Mouse (Mus musculus): ENCODE results near the gene Dclre1a. TPM values are rescaled to one million over a fixed set of nuclear protein-coding genes. Genes with fewer than 3 reads are reported as not detected.
"Not testable (repeated sequence)": the region's sequence is repeated elsewhere in the genome, so short reads cannot be mapped to it uniquely, and the experiment has no call there.

Gene Dclre1a
- polyA plus RNA-seq, 1 experiment from 2014 or later = 17.7 TPM

DNA sequence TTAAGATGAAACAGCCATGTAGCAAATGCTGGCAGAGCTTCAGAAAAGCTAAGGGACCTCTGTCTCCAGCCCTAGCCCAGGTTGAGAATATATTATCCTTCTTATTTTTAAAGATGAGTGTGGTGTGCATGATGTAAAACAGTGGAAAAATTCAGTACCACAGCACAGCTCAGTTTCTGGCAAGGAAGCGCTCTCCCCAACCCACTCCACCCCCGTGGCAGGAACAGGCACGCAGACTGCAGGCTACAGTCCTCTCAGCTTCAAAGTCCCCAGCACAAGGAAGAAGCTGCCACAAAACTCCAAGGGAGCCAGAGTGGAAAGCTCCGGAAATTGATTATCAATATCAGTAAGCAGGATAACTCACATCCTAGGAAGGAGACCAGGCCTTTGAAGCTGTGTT lies 36.8 kb downstream of the Dclre1a start:
- not testable (repeated sequence) for H3K4me3 ChIP-seq (ENCODE audit: low read length); H3K36me3 ChIP-seq (ENCODE audit: control insufficient read depth, insufficient read depth, low read length); H3K27me3 ChIP-seq (ENCODE audit: control insufficient read depth, insufficient read depth, low read depth, low read length); H3K27ac ChIP-seq (ENCODE audit: low read length); H3K4me2 ChIP-seq (ENCODE audit: low read depth, low read length); H3K4me1 ChIP-seq (replicated peaks; ENCODE audit: control insufficient read depth, insufficient read depth, low read length); H3K9me3 ChIP-seq (ENCODE audit: control insufficient read depth, low read length); H3K9ac ChIP-seq (ENCODE audit: low read length)
- WGBS = no CpG with 5 or more reads among the region's 4 CpGs
- ATAC-seq (ENCODE audit: low read depth) = peak; percentile 71

DNA sequence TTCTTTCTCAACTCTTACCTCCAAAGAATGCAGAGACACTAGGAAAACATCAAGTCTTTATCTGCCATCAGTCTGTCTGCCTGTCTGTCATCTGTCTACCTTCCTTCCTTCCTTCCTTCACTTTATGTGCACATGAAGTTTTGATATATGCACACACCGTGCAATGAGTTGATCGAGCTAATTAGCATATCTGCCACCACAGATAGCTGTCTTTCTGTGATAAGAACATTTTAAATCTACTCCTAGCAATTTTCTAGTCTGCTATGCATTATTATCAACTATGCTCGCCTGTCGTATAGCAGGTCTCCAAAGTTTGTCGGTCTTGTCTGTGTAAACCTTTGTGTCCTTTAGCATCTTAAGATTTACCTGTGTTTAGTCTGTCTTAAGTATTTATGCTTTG lies 44.5 kb downstream of the Dclre1a start:
- H3K9ac ChIP-seq (ENCODE audit: low read length); ATAC-seq (ENCODE audit: low read depth); H3K27me3 ChIP-seq (ENCODE audit: control insufficient read depth, insufficient read depth, low read depth, low read length); H3K36me3 ChIP-seq (ENCODE audit: control insufficient read depth, insufficient read depth, low read length); H3K4me3 ChIP-seq (ENCODE audit: low read length); H3K4me2 ChIP-seq (ENCODE audit: low read depth, low read length); H3K9me3 ChIP-seq (ENCODE audit: control insufficient read depth, low read length); H3K27ac ChIP-seq (ENCODE audit: low read length); H3K4me1 ChIP-seq (replicated peaks; ENCODE audit: control insufficient read depth, insufficient read depth, low read length): not testable (repeated sequence)
- no CpG with 5 or more reads among the region's 5 CpGs for WGBS

DNA sequence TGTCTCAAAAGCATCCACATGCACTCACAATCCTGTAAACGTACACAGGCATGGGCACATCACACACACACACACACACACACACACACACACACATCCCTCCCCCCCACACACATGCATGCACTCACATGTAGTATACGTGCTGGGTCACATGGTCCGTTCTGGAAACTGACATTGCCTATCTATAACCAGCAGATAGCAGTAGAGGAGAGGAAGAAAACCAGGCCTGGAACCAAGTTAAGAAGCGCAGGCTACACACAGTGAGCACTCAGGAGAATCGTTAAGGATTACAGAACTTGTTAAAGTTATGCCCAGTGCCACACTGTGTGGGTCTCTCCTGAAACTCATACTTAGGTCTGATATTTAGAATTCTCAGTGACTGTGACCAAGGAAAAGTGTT lies 45.0 kb downstream of the Dclre1a start:
- H3K9me3 ChIP-seq (ENCODE audit: control insufficient read depth, low read length); ATAC-seq (ENCODE audit: low read depth); H3K9ac ChIP-seq (ENCODE audit: low read length); H3K36me3 ChIP-seq (ENCODE audit: control insufficient read depth, insufficient read depth, low read length); H3K27ac ChIP-seq (ENCODE audit: low read length); H3K4me2 ChIP-seq (ENCODE audit: low read depth, low read length); H3K27me3 ChIP-seq (ENCODE audit: control insufficient read depth, insufficient read depth, low read depth, low read length); H3K4me3 ChIP-seq (ENCODE audit: low read length); H3K4me1 ChIP-seq (replicated peaks; ENCODE audit: control insufficient read depth, insufficient read depth, low read length): not testable (repeated sequence)
- WGBS = no CpG with 5 or more reads among the region's 5 CpGs

GRCm38 (mm10) chr19:56494157-56494556 lies 53.9 kb downstream of the Dclre1a start:
- not testable (repeated sequence) for H3K4me2 ChIP-seq (ENCODE audit: low read depth, low read length); H3K9ac ChIP-seq (ENCODE audit: low read length); H3K4me3 ChIP-seq (ENCODE audit: low read length); H3K36me3 ChIP-seq (ENCODE audit: control insufficient read depth, insufficient read depth, low read length); H3K27me3 ChIP-seq (ENCODE audit: control insufficient read depth, insufficient read depth, low read depth, low read length); H3K9me3 ChIP-seq (ENCODE audit: control insufficient read depth, low read length); H3K27ac ChIP-seq (ENCODE audit: low read length); H3K4me1 ChIP-seq (replicated peaks; ENCODE audit: control insufficient read depth, insufficient read depth, low read length)
- WGBS = no CpG with 5 or more reads among the region's 2 CpGs
- ATAC-seq (ENCODE audit: low read depth) = peak; percentile 54; the same call in 1 of the 2 replicates

DNA sequence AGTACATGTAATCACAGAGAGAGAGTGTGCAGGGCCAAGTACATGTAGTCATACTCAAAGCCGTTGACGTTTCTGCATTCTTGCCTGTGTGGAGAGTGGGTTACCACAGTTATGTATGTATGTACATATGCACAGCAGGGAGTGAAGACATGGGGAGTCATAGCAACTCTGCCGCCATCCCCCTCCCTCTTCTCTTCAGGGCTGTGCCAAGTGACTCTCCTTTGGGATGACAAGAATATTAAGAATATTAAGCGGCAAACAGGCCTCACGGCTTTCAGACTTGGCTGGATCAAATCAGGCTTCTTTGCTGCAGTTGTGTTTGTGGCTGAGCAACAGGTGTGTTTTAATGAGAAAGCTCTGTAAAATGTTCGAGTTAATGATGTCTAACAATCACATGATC lies 58.4 kb downstream of the Dclre1a start:
- H3K27me3 ChIP-seq (ENCODE audit: control insufficient read depth, insufficient read depth, low read depth, low read length) = no peaks in the 10 kb centered on the region
- H3K9me3 ChIP-seq (ENCODE audit: control insufficient read depth, low read length) = no peaks in the 10 kb centered on the region
- no peak overlapping the region for H3K27ac ChIP-seq (ENCODE audit: low read length)
- H3K4me1 ChIP-seq (replicated peaks; ENCODE audit: control insufficient read depth, insufficient read depth, low read length) = peaks cover 21% of the 10 kb centered on the region; the same call in 1 of the 2 replicates
- no peak overlapping the region for H3K9ac ChIP-seq (ENCODE audit: low read length)
- H3K36me3 ChIP-seq (ENCODE audit: control insufficient read depth, insufficient read depth, low read length) = no peaks in the 10 kb centered on the region
- H3K4me3 ChIP-seq (ENCODE audit: low read length) = no peak overlapping the region
- 71% methylated on average over 6 of the region's 6 CpGs for WGBS
- ATAC-seq (ENCODE audit: low read depth) = no peak
- no peak overlapping the region for H3K4me2 ChIP-seq (ENCODE audit: low read depth, low read length)

- Histone ChIP-seq H3K4me1 (replicated peaks; ENCODE audit: control insufficient read depth, insufficient read depth, low read length) (peaks cover 24% of the 10 kb centered on the region; the same call in 1 of the 2 replicates), H3K27ac (ENCODE audit: low read length) (no peak overlapping the region), H3K36me3 (ENCODE audit: control insufficient read depth, insufficient read depth, low read length) (no peaks in the 10 kb centered on the region), H3K4me3 (ENCODE audit: low read length) (no peak overlapping the region), H3K9me3 (ENCODE audit: control insufficient read depth, low read length) (no peaks in the 10 kb centered on the region), H3K9ac (ENCODE audit: low read length) (no peak overlapping the region), H3K4me2 (ENCODE audit: low read depth, low read length) (no peak overlapping the region), H3K27me3 (ENCODE audit: control insufficient read depth, insufficient read depth, low read depth, low read length) (no peaks in the 10 kb centered on the region)
- 88% methylated on average over 2 of the region's 2 CpGs for WGBS
- no peak for ATAC-seq (ENCODE audit: low read depth)
Observed at GRCm38 (mm10) chr19:56487339-56487738, 60.7 kb downstream of the Dclre1a start.

GRCm38 (mm10) chr19:56486926-56487325 lies 61.1 kb downstream of the Dclre1a start:
- Histone ChIP-seq H3K36me3 (ENCODE audit: control insufficient read depth, insufficient read depth, low read length) (no peaks in the 10 kb centered on the region), H3K9ac (ENCODE audit: low read length) (no peak overlapping the region), H3K27ac (ENCODE audit: low read length) (peak overlapping the region; percentile 78), H3K9me3 (ENCODE audit: control insufficient read depth, low read length) (no peaks in the 10 kb centered on the region), H3K4me2 (ENCODE audit: low read depth, low read length) (no peak overlapping the region), H3K4me3 (ENCODE audit: low read length) (no peak overlapping the region), H3K4me1 (replicated peaks; ENCODE audit: control insufficient read depth, insufficient read depth, low read length) (peaks cover 24% of the 10 kb centered on the region; the same call in 1 of the 2 replicates), H3K27me3 (ENCODE audit: control insufficient read depth, insufficient read depth, low read depth, low read length) (no peaks in the 10 kb centered on the region)
- ATAC-seq (ENCODE audit: low read depth) = no peak
- 57% methylated on average over 7 of the region's 7 CpGs for WGBS

DNA sequence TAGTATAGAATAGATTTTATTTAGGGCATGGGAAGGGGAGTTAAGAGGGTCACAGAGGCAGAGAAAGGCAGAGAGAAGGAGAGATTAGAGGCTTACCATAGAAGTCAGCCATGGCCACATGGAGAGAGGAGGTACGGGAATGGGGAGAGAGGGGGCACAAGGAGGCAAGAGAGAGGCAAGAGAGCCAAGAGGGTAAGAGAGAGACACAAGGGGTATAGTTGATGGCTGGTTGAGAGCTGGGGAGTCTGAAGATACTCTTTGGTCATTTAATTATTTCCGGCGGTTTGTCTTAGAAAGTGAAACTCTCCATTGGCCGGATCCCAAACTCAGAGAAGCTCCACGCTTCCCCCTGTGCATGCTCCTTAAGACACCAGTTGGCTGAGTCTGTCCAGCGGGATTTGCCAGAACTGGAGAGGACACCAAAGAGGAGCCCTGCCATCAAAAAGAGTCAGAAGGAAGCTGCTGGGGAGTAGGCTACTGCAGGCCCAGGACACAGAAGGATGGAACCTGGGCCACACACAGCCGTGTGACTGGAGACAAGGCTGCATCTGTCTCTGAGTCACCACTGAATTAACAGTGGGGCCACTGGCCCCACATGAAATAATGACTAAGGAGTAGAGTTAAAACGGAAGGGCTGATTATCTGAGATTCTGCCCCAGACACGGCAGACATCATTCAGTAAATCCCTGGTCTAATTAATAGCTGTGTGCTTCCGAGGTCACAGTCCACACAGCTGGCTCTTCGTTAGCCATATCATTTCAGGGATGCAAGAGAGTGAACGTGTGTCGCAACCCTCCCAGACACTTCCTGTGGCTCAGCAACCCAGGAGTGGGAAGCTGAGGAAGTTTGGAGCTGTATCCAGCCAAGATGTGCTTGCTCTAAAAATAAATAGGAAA lies 62.4 kb downstream of the Dclre1a start:
- ATAC-seq (ENCODE audit: low read depth) = peak; percentile 93
- 43% methylated on average over 13 of the region's 13 CpGs for WGBS

GRCm38 (mm10) chr19:56484630-56485375 lies 63.2 kb downstream of the Dclre1a start:
- Histone ChIP-seq H3K9me3 (ENCODE audit: control insufficient read depth, low read length) (no peaks in the 10 kb centered on the region), H3K27me3 (ENCODE audit: control insufficient read depth, insufficient read depth, low read depth, low read length) (no peaks in the 10 kb centered on the region), H3K4me2 (ENCODE audit: low read depth, low read length) (no peak overlapping the region), H3K36me3 (ENCODE audit: control insufficient read depth, insufficient read depth, low read length) (no peaks in the 10 kb centered on the region), H3K27ac (ENCODE audit: low read length) (peak overlapping the region; percentile 78), H3K4me1 (replicated peaks; ENCODE audit: control insufficient read depth, insufficient read depth, low read length) (peaks cover 24% of the 10 kb centered on the region; the same call in 1 of the 2 replicates), H3K9ac (ENCODE audit: low read length) (no peak overlapping the region), H3K4me3 (ENCODE audit: low read length) (no peak overlapping the region)
- ATAC-seq (ENCODE audit: low read depth) = peak; percentile 8; the same call in 1 of the 2 replicates
- WGBS = 73% methylated on average over 13 of the region's 13 CpGs

More for the DNA sequence above, 62.4 kb downstream of the Dclre1a start:
- Histone ChIP-seq H3K4me3 (ENCODE audit: low read length) (no peak overlapping the region), H3K9ac (ENCODE audit: low read length) (no peak overlapping the region), H3K4me1 (replicated peaks; ENCODE audit: control insufficient read depth, insufficient read depth, low read length) (peaks cover 24% of the 10 kb centered on the region; the same call in 1 of the 2 replicates), H3K27ac (ENCODE audit: low read length) (peak overlapping the region; percentile 78), H3K4me2 (ENCODE audit: low read depth, low read length) (no peak overlapping the region), H3K9me3 (ENCODE audit: control insufficient read depth, low read length) (no peaks in the 10 kb centered on the region), H3K36me3 (ENCODE audit: control insufficient read depth, insufficient read depth, low read length) (no peaks in the 10 kb centered on the region), H3K27me3 (ENCODE audit: control insufficient read depth, insufficient read depth, low read depth, low read length) (no peaks in the 10 kb centered on the region)
